ENCODE assay signal across 8 mouse cellular contexts in the genomic region with DNA sequence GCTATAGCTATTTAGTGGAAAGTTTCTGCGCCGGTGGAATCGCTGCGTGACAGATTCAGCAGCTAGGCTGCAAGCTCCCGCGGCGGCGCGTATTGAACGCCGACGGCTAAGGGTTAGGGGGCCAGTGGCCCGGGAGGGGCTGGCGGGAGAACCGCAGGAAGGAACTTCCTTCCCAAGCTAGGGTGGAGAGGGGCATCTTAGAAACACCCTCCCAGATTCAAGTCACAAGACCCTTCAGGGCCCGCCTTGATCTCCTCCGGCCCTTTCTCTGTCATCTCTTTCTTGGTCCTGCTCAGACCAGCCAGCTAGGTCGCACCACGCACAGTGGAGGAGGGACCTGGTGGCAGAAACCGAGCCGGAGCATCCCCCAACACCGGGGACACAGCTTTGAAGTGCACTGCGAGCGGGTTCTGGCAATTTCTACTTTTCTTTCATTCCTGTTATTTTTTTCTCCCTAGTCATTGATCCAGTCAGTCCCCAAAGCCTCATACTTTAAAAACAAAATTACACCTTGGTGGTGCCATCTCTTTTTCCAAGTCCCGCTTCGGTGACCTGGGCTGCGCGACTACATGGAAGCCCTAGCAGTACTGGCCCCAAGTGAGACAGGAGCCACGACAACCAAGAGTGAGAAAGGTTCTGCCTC. TPM values are rescaled to one million over a fixed set of nuclear protein-coding genes. Genes with fewer than 3 reads are reported as not detected.
A peak's percentile ranks its signal among the peaks of the same experiment; 100 is the strongest.
DNase-seq lines count a peak whose midpoint lies in the region; ATAC-seq lines count a peak whose summit lies in the region.

No protein-coding gene starts in this region.

- H3K4me3 ChIP-seq in liver, embryonic 16.5 days (ENCODE audit: low read depth, low read length): peak overlapping the region; percentile 55

- under 1% methylated on average over 29 of the region's 29 CpGs for WGBS in liver, embryonic 16.5 days (ENCODE audit: insufficient replicate concordance)

- H3K36me3 ChIP-seq in liver, embryonic 16.5 days (ENCODE audit: control insufficient read depth, insufficient read depth): no peaks in the 10 kb centered on the region

- no peaks in the 10 kb centered on the region for H3K9me3 ChIP-seq in liver, embryonic 16.5 days (replicated peaks; ENCODE audit: control insufficient read depth, low read length)

- peak overlapping the region; percentile 72 for H3K4me2 ChIP-seq in liver, embryonic 16.5 days (ENCODE audit: low read depth, low read length)

- ATAC-seq in CD4-positive, CD25-positive, alpha-beta regulatory T cell, adult 4 months: no peak
- ATAC-seq in liver, embryonic 16.5 days (ENCODE audit: low read depth): no peak

- peak; percentile 4 for DNase-seq in CD4-positive, CD25-positive, alpha-beta regulatory T cell, adult 2 months (ENCODE audit: low read depth, low spot score)
- DNase-seq in testis, postnatal 10 days (ENCODE audit: low spot score): peak; percentile 43
- DNase-seq in testis, postnatal 14 days (ENCODE audit: low spot score): no peak
- peak; percentile 27 for DNase-seq in heart, postnatal 4 days
- peak; percentile 58 for DNase-seq in retina, postnatal 1 day
- DNase-seq in spleen, postnatal 4 days (ENCODE audit: low spot score in 2 of 2): no peak

- H3K4me1 ChIP-seq in liver, embryonic 16.5 days (ENCODE audit: control insufficient read depth, low read depth, low read length): no peaks in the 10 kb centered on the region

- H3K9ac ChIP-seq in liver, embryonic 16.5 days (ENCODE audit: low read depth, low read length): no peak overlapping the region

- H3K27ac ChIP-seq in liver, embryonic 16.5 days (ENCODE audit: low read length): no peak overlapping the region

- H3K27me3 ChIP-seq in liver, embryonic 16.5 days (ENCODE audit: control insufficient read depth, insufficient read depth, low read depth, low read length): peaks cover 47% of the 10 kb centered on the region

RNA-seq across cellular contexts. Expression of a gene that starts 1.1 kb away (rescaled TPM):
- polyA plus RNA-seq in CD4-positive, CD25-positive, alpha-beta regulatory T cell, adult 4 months (2017; shearing (Covaris generic)): under 1 TPM; 0.27 to 0.34 TPM
- 1 to 10 TPM; 4.2 to 4.6 TPM for total RNA-seq in heart, postnatal 4 days (2021)
- polyA plus RNA-seq in liver, embryonic 16.5 days (2015; fragmentation: Nextera tagmentation; extraction: Ambion mirVana): 1.1 and 1.5 TPM in 2 replicates

Comparison
In these comparisons a context has a peak if more than half of its experiments do, and no peak if none do; other contexts are left out.
1. DNase-seq: peak in CD4-positive, CD25-positive, alpha-beta regulatory T cell, adult 2 months (single experiment), testis, postnatal 10 days (single experiment), heart, postnatal 4 days (single experiment) and retina, postnatal 1 day (single experiment); none in testis, postnatal 14 days (single experiment) and spleen, postnatal 4 days (0 of 2).